Mouse (Mus musculus): ENCODE data around the gene Krt6a. TPM values are rescaled to one million over a fixed set of nuclear protein-coding genes. Genes with fewer than 3 reads are reported as not detected.

Gene Krt6a
- not detected for polyA plus RNA-seq (2017; shearing (Covaris generic))

GRCm38 (mm10) chr15:101694207-101694606 is at the start of gene Krt6a:
Gene Krt6a (minus strand): TSS chr15:101694307.

GRCm38 (mm10) chr15:101742711-101743110 is 48.6 kb upstream of the Krt6a start, which contains the start of gene Krt71:
Gene Krt71 (minus strand): TSS chr15:101743109.

GRCm38 (mm10) chr15:101712720-101713119 is 18.6 kb upstream of the Krt6a start, which contains the start of gene Krt5:
Gene Krt5 (minus strand): TSS chr15:101712898.

GRCm38 (mm10) chr15:101680187-101680586 is 13.9 kb downstream of the Krt6a start, which contains the start of gene Krt6b:
Gene Krt6b (minus strand): TSS chr15:101680287.

GRCm38 (mm10) chr15:101647280-101647679 is 46.8 kb downstream of the Krt6a start, which contains the start of gene Gm5478:
Gene Gm5478 (minus strand): TSS chr15:101647380.

Other genes with a start within 250 kb of the Krt6a start
- not detected for gene Krt88, start 246.6 kb downstream of the Krt6a start, polyA plus RNA-seq (2017; shearing (Covaris generic))
- not detected for gene Krt81, start 230.6 kb downstream of the Krt6a start, polyA plus RNA-seq (2017; shearing (Covaris generic))
- gene Krt86, start 220.8 kb downstream of the Krt6a start, polyA plus RNA-seq (2017; shearing (Covaris generic)): not detected
- gene Krt83, start 202.8 kb downstream of the Krt6a start, polyA plus RNA-seq (2017; shearing (Covaris generic)): 2.7 TPM
- not detected for gene Gm49425, start 177.0 kb downstream of the Krt6a start, polyA plus RNA-seq (2017; shearing (Covaris generic))
- gene Krt84, start 161.5 kb downstream of the Krt6a start, polyA plus RNA-seq (2017; shearing (Covaris generic)): 0.14 TPM
- gene Krt82, start 143.6 kb downstream of the Krt6a start, polyA plus RNA-seq (2017; shearing (Covaris generic)): not detected
- not detected for gene Krt90, start 131.4 kb downstream of the Krt6a start, polyA plus RNA-seq (2017; shearing (Covaris generic))
- 0.18 TPM for gene Krt75, start 120.4 kb downstream of the Krt6a start, polyA plus RNA-seq (2017; shearing (Covaris generic))
- not detected for gene Gm5414, start 66.1 kb downstream of the Krt6a start, polyA plus RNA-seq (2017; shearing (Covaris generic))
- gene Gm5478, start 46.9 kb downstream of the Krt6a start, polyA plus RNA-seq (2017; shearing (Covaris generic)): not detected
- not detected for gene Krt6b, start 14.0 kb downstream of the Krt6a start, polyA plus RNA-seq (2017; shearing (Covaris generic))
- gene Krt5, start 18.6 kb upstream of the Krt6a start, polyA plus RNA-seq (2017; shearing (Covaris generic)): not detected
- gene Krt71, start 48.8 kb upstream of the Krt6a start, polyA plus RNA-seq (2017; shearing (Covaris generic)): not detected
- not detected for gene Krt72, start 92.2 kb upstream of the Krt6a start, polyA plus RNA-seq (2017; shearing (Covaris generic))
- not detected for gene Krt73, start 108.0 kb upstream of the Krt6a start, polyA plus RNA-seq (2017; shearing (Covaris generic))
- not detected for gene Krt2, start 123.9 kb upstream of the Krt6a start, polyA plus RNA-seq (2017; shearing (Covaris generic))
- gene Krt1, start 156.5 kb upstream of the Krt6a start, polyA plus RNA-seq (2017; shearing (Covaris generic)): 0.34 TPM
- gene Krt77, start 175.4 kb upstream of the Krt6a start, polyA plus RNA-seq (2017; shearing (Covaris generic)): 0.10 TPM
- gene Krt76, start 198.6 kb upstream of the Krt6a start, polyA plus RNA-seq (2017; shearing (Covaris generic)): not detected
- not detected for gene Krt4, start 230.4 kb upstream of the Krt6a start, polyA plus RNA-seq (2017; shearing (Covaris generic))
- gene Krt79, start 246.0 kb upstream of the Krt6a start, polyA plus RNA-seq (2017; shearing (Covaris generic)): 0.28 TPM

Measured in CD4-positive, CD25-positive, alpha-beta regulatory T cell (primary cell).